ENCODE assay signal across 10 mouse cellular contexts in genomic region chr1:88473899-88474298, GRCm38 (mm10). TPM values are rescaled to one million over a fixed set of nuclear protein-coding genes. Genes with fewer than 3 reads are reported as not detected.
DNase-seq lines count a peak whose midpoint lies in the region; ATAC-seq and TF ChIP-seq lines count a peak whose summit lies in the region.
"Had no signal": no experiment of that assay in that cellular context is flagged by ENCODE, and none has a peak within 500 bp of the region (broad histone marks: within the 10 kb centered on the region; RNA-seq: fewer than 3 reads in every experiment).

No protein-coding gene starts in this region.

- no peaks in the 10 kb centered on the region for H3K4me1 ChIP-seq in hindbrain, postnatal 0 days (ENCODE audit: insufficient read depth, low read length)
- H3K4me1 ChIP-seq in hindbrain, embryonic 13.5 days (replicated peaks): peaks cover 24% of the 10 kb centered on the region
- H3K4me1 ChIP-seq in intestine, embryonic 14.5 days (replicated peaks; ENCODE audit: control insufficient read depth, insufficient read depth, low read length): peaks cover 25% of the 10 kb centered on the region

- H3K9me3 ChIP-seq in hindbrain, postnatal 0 days (ENCODE audit: low read length): no peaks in the 10 kb centered on the region
- no peaks in the 10 kb centered on the region for H3K9me3 ChIP-seq in hindbrain, embryonic 13.5 days
- no peaks in the 10 kb centered on the region for H3K9me3 ChIP-seq in intestine, embryonic 14.5 days (ENCODE audit: control insufficient read depth, low read length)
- H3K9me3 ChIP-seq: heart, embryonic 12.5 days had no signal

- H3K36me3 ChIP-seq in hindbrain, postnatal 0 days (ENCODE audit: insufficient read depth, low read length): no peaks in the 10 kb centered on the region
- no peaks in the 10 kb centered on the region for H3K36me3 ChIP-seq in hindbrain, embryonic 13.5 days
- no peaks in the 10 kb centered on the region for H3K36me3 ChIP-seq in intestine, embryonic 14.5 days (ENCODE audit: control insufficient read depth, insufficient read depth, low read length)
- H3K36me3 ChIP-seq: heart, embryonic 12.5 days had no signal

- WGBS in hindbrain, postnatal 0 days: 70% methylated on average over 2 of the region's 2 CpGs
- 79% methylated on average over 2 of the region's 2 CpGs for WGBS in hindbrain, embryonic 13.5 days
- 90% methylated on average over 2 of the region's 2 CpGs for WGBS in intestine, embryonic 14.5 days

- no peak overlapping the region for H3K9ac ChIP-seq in hindbrain, postnatal 0 days (replicated peaks; ENCODE audit: low read length)
- H3K9ac ChIP-seq in hindbrain, embryonic 13.5 days: no peak overlapping the region
- H3K9ac ChIP-seq in intestine, embryonic 14.5 days (ENCODE audit: low read length): no peak overlapping the region
- H3K9ac ChIP-seq: heart, embryonic 12.5 days had no signal

- H3K27me3 ChIP-seq in hindbrain, postnatal 0 days (ENCODE audit: insufficient read depth, low read length): no peaks in the 10 kb centered on the region
- no peaks in the 10 kb centered on the region for H3K27me3 ChIP-seq in hindbrain, embryonic 13.5 days
- H3K27me3 ChIP-seq in intestine, embryonic 14.5 days (replicated peaks; ENCODE audit: control insufficient read depth, insufficient read depth, low read length): no peaks in the 10 kb centered on the region
- H3K27me3 ChIP-seq: heart, embryonic 12.5 days had no signal

- no peak for ATAC-seq in hindbrain, postnatal 0 days
- ATAC-seq in hindbrain, embryonic 13.5 days (ENCODE audit: low FRiP score): no peak
- ATAC-seq in intestine, embryonic 14.5 days (replicated peaks; ENCODE audit: low FRiP score, low TSS enrichment, low read depth): no peak

- H3K27ac ChIP-seq in hindbrain, postnatal 0 days: no peak overlapping the region
- no peak overlapping the region for H3K27ac ChIP-seq in hindbrain, embryonic 13.5 days
- peak overlapping the region; percentile 68 for H3K27ac ChIP-seq in intestine, embryonic 14.5 days (ENCODE audit: low read depth)

- peak; percentile 62 for TF ChIP-seq CTCF in hindbrain, postnatal 0 days (IDR thresholded peaks at IDR 0.05; ENCODE audit: low read depth)

- no peak overlapping the region for H3K4me3 ChIP-seq in hindbrain, postnatal 0 days (ENCODE audit: low read length)
- no peak overlapping the region for H3K4me3 ChIP-seq in hindbrain, embryonic 13.5 days
- H3K4me3 ChIP-seq in intestine, embryonic 14.5 days (ENCODE audit: low read depth, low read length): no peak overlapping the region
- H3K4me3 ChIP-seq: heart, embryonic 12.5 days had no signal

- DNase-seq in hindbrain, postnatal 0 days (ENCODE audit: low spot score): no peak
- peak; percentile 55 for DNase-seq in 3134 (ENCODE audit: extremely low read depth, insufficient read length, low spot score)
- DNase-seq in NIH3T3 (ENCODE audit: low read depth): peak; percentile 64
- no peak for DNase-seq in intestine, embryonic 14.5 days (ENCODE audit: low spot score)
- DNase-seq in ovary, postnatal 10 days (ENCODE audit: low spot score): no peak
- DNase-seq in frontal cortex, postnatal 14 days (ENCODE audit: low spot score in 2 of 2): no peak
- no peak for DNase-seq in testis, postnatal 10 days (ENCODE audit: low spot score)
- DNase-seq: layer of hippocampus, adult 9-11 months had no signal

- no peak overlapping the region for H3K4me2 ChIP-seq in hindbrain, postnatal 0 days (ENCODE audit: low read depth, low read length)
- H3K4me2 ChIP-seq in hindbrain, embryonic 13.5 days: no peak overlapping the region
- no peak overlapping the region for H3K4me2 ChIP-seq in intestine, embryonic 14.5 days (ENCODE audit: low read length)
- H3K4me2 ChIP-seq: heart, embryonic 12.5 days had no signal

RNA-seq across cellular contexts. Expression of gene Glrp1, which starts 36.0 kb away (rescaled TPM):
- not detected in 2 replicates for total RNA-seq in hindbrain, postnatal 0 days (2014; rRNA removed)
- polyA plus RNA-seq in hindbrain, postnatal 0 days (2015; fragmentation: Nextera tagmentation; extraction: Ambion mirVana): not detected in 2 replicates
- polyA plus RNA-seq in hindbrain, embryonic 13.5 days (2015; fragmentation: Nextera tagmentation; extraction: Ambion mirVana): not detected in 2 replicates
- polyA plus RNA-seq in intestine, embryonic 14.5 days (2014; fragmentation: Nextera tagmentation; extraction: Ambion mirVana): not detected in 2 replicates

Comparison
In these comparisons a context has a peak if more than half of its experiments do, and no peak if none do; other contexts are left out.
1. DNase-seq: peak in 3134 (single experiment) and NIH3T3 (single experiment); none in hindbrain, postnatal 0 days (single experiment), intestine, embryonic 14.5 days (single experiment), ovary, postnatal 10 days (single experiment), frontal cortex, postnatal 14 days (0 of 2) and testis, postnatal 10 days (single experiment).